Mouse (Mus musculus) small intestine, adult 2 months (tissue): ENCODE results near the gene Sstr5. TPM values are rescaled to one million over a fixed set of nuclear protein-coding genes. Genes with fewer than 3 reads are reported as not detected.

ENCODE experiments used
- H3K27ac ChIP-seq: fragments of 200-500 bp; 2 replicates; pipeline ENCODE4 v1.5.1; 2012; ENCODE audit warnings: low read depth, low read length, control low read depth, inconsistent platforms; ENCODE audit not compliant: insufficient read depth
- H3K27me3 ChIP-seq: fragments of 200-500 bp; 2 replicates; pipeline ENCODE4 v1.6.1; 2012; ENCODE audit warnings: mild to moderate bottlenecking, moderate library complexity, low read length, inconsistent platforms; ENCODE audit not compliant: control insufficient read depth, insufficient read depth
- H3K36me3 ChIP-seq: fragments of 200-500 bp; 2 replicates; pipeline ENCODE4 v1.6.1; 2012; ENCODE audit warnings: mild to moderate bottlenecking, low read length, control low read depth, inconsistent platforms; ENCODE audit not compliant: control insufficient read depth, insufficient read depth
- H3K4me1 ChIP-seq: fragments of 200-500 bp; 2 replicates; pipeline ENCODE4 v1.6.1; 2012; ENCODE audit warnings: low read length, inconsistent platforms, mixed read lengths; ENCODE audit not compliant: control insufficient read depth, insufficient read depth, insufficient read length
- H3K4me3 ChIP-seq: fragments of 200-500 bp; 2 replicates; pipeline ENCODE4 v1.5.1; 2012; ENCODE audit warnings: low read depth, mild to moderate bottlenecking, control low read depth, inconsistent platforms, low read length, moderate library complexity
- CTCF ChIP-seq: fragments of 200-500 bp; IDR thresholded peaks from 2 replicates; pipeline ENCODE4 v1.5.1; 2012; ENCODE audit warnings: low read depth, mild to moderate bottlenecking, control low read depth, inconsistent platforms, low read length, moderate library complexity, mixed read lengths; ENCODE audit not compliant: insufficient replicate concordance, insufficient read length; ENCODE audit errors: extremely low read depth
- POLR2A ChIP-seq: fragments of 200-500 bp; IDR thresholded peaks from 2 replicates; pipeline ENCODE4 v1.6.1; 2012; ENCODE audit warnings: low read depth, mild to moderate bottlenecking, control low read depth, inconsistent platforms, low read length, moderate library complexity
- WGBS: fragments of 180-500 bp; shearing (Covaris S2); methylation state at CpG from one replicate; pipeline ENCODE4 v1.1.7; 2018; 5-methylcytosine and 5-hydroxymethylcytosine counted together
- polyA plus RNA-seq: library from polyadenylated mRNA; depleted of rRNA; stranded (reverse); fragments of >200 nt; gene quantifications from 2 replicates; pipeline ENCODE4 v1.2.3, GENCODE M21; 2012; rRNA removed

Gene Sstr5
- polyA plus RNA-seq, 1 experiment = 0.53 TPM

DNA sequence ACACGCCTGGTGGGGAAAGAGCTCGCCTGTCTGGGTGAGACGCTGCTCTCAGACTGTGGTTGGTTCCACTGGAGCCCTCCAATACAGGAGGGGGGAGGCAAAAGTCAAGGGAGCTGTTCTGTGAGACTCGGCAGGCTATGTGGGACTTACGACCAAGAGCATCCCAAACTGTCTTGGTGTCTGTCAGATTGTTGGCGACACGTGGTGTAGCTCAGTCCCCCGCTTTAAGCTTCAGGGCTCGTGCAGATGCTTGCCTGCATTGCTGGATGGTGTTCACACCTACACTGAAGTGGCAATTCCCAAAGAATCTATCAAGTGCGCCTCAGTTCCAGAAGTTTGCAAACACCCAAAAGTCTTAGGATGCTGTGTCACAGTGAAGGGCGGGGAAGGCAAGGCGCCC lies 49.2 kb downstream of the Sstr5 start:
- H3K27me3 ChIP-seq = no peaks in the 10 kb centered on the region; the same call in 1 of the 2 replicates
- WGBS = 77% methylated on average over 12 of the region's 12 CpGs
- H3K36me3 ChIP-seq = no peaks in the 10 kb centered on the region
- TF ChIP-seq CTCF (no peak), POLR2A (no peak)
- no peaks in the 10 kb centered on the region for H3K4me1 ChIP-seq
- H3K4me3 ChIP-seq = no peak overlapping the region
- H3K27ac ChIP-seq = no peak overlapping the region

DNA sequence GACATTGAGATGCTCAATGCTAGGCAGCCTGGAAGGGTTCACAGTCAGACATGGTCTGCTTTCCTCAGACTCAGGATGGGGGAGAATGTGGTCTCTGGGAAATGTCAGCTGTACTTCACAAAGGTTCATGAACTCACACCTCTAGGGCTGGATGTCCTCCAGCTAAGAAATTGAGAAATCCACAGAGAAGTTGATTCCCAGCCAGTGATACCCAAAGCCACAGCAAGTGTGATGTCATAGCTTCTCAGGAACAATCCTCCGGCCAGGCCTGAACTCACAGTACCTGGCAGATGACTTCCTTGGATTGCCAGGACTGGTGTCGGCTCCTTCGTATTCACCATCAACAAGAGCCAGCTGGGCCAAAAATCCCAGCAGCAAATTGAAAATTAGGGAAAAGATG lies 51.2 kb downstream of the Sstr5 start:
- 90% methylated on average over 3 of the region's 3 CpGs for WGBS
- H3K4me3 ChIP-seq = no peak overlapping the region

DNA sequence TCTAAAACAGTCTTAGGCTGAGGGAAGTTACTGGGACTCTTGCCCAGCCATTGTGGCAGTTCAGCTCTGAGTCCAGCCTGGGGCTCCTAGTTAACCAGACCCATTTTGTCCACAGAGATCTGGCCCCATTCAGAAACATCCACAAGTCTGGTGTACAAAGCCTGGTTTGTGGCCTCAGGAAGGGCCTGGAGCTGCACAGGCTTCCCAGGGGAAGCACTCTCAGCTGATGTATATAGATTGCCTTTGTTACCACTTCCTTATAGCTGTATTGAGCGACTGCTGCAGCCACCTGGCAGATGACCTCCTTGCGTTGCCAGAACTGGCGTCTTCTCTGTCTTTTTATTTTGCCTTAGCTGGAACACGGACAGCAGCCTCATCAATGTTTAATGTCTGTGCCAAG lies 52.0 kb downstream of the Sstr5 start:
- 11% methylated on average over 4 of the region's 4 CpGs for WGBS
- Histone ChIP-seq H3K36me3 (no peaks in the 10 kb centered on the region), H3K27ac (0 out of 2 replicates have a peak overlapping the region, but pooled peaks have one; percentile 8), H3K4me3 (no peak overlapping the region), H3K27me3 (no peaks in the 10 kb centered on the region; the same call in none of the 2 replicates), H3K4me1 (no peaks in the 10 kb centered on the region)
- TF ChIP-seq CTCF (no peak), POLR2A (no peak)

More for the DNA sequence above, 51.2 kb downstream of the Sstr5 start:
- Histone ChIP-seq H3K4me1 (no peaks in the 10 kb centered on the region), H3K36me3 (no peaks in the 10 kb centered on the region), H3K27me3 (no peaks in the 10 kb centered on the region; the same call in none of the 2 replicates), H3K27ac (no peak overlapping the region)
- TF ChIP-seq POLR2A = no peak
- TF ChIP-seq CTCF = no peak

DNA sequence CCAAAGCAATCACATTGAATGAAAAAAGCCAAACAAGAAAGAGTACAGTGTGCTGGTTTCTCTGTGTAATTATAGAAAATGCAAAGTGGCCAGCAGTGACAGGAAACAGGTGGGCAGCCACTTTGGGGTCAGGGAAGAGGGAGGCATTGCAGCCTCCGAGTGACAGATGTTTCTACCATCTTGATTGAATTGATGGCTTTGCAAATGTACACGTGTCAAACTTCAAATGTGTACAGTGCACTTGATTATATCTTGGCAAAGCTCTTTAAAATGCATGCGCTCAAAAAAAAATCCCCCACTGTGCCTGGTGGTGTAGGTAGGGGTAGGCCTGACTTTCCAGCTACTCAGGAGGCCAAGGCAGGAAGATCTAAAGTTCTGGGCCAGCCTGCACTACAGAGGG lies 54.2 kb downstream of the Sstr5 start:
- H3K27me3 ChIP-seq = no peaks in the 10 kb centered on the region; the same call in none of the 2 replicates
- 60% methylated on average over 3 of the region's 3 CpGs for WGBS
- no peaks in the 10 kb centered on the region for H3K4me1 ChIP-seq
- TF ChIP-seq POLR2A = no peak
- no peak for TF ChIP-seq CTCF
- H3K4me3 ChIP-seq = no peak overlapping the region
- H3K27ac ChIP-seq = no peak overlapping the region
- H3K36me3 ChIP-seq = no peaks in the 10 kb centered on the region

DNA sequence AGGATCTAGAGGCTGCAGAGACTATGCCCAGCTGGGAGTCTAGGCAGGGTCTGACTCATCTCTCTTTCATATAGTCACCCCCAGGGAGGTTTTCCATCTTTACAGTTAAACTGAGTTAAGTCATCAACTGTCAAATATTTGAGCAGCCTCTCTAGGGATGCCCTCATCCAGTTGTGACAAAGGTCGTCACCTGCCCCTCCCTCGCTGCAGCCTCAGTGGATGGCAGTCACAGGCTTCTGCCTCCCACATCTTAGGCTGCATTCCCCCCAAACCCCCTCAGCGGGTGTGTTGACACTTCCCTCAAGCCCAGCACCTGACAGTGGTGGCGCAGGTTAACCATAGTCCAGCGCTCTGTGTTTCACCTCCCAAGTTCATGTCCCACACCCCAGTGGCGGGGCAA lies 55.7 kb downstream of the Sstr5 start:
- WGBS = 66% methylated on average over 6 of the region's 6 CpGs
- TF ChIP-seq POLR2A (no peak), CTCF (no peak)

More for the DNA sequence above, 55.7 kb downstream of the Sstr5 start:
- Histone ChIP-seq H3K36me3 (no peaks in the 10 kb centered on the region), H3K4me1 (no peaks in the 10 kb centered on the region), H3K27me3 (no peaks in the 10 kb centered on the region; the same call in none of the 2 replicates), H3K27ac (no peak overlapping the region), H3K4me3 (no peak overlapping the region)

Other genes starting within 250 kb of the Sstr5 start
- gene Baiap3, start 240.9 kb downstream of the Sstr5 start, polyA plus RNA-seq = 10.1 TPM in 2 replicates
- 24.8 and 50.8 TPM in 2 replicates for gene Ube2i, start 222.7 kb downstream of the Sstr5 start, polyA plus RNA-seq
- not detected in 2 replicates for gene Prss34, start 198.9 kb downstream of the Sstr5 start, polyA plus RNA-seq
- not detected in 2 replicates for gene Prss28, start 188.6 kb downstream of the Sstr5 start, polyA plus RNA-seq
- gene Prss29, start 178.6 kb downstream of the Sstr5 start, polyA plus RNA-seq = not detected in 2 replicates
- gene Tpsab1, start 151.7 kb downstream of the Sstr5 start, polyA plus RNA-seq = 0.39 TPM in 1 of 2 replicates, not detected in the other
- 3.8 TPM in 1 of 2 replicates, not detected in the other for gene Tpsb2, start 131.0 kb downstream of the Sstr5 start, polyA plus RNA-seq
- 15.8 and 59.6 TPM in 2 replicates for gene Tpsg1, start 128.0 kb downstream of the Sstr5 start, polyA plus RNA-seq
- gene Cacna1h, start 63.5 kb downstream of the Sstr5 start, polyA plus RNA-seq = 17.8 and 19.6 TPM in 2 replicates
- not detected in 2 replicates for gene Tekt4, start 42.7 kb downstream of the Sstr5 start, polyA plus RNA-seq
- 0.67 and 0.98 TPM in 2 replicates for gene Sox8, start 73.4 kb upstream of the Sstr5 start, polyA plus RNA-seq
- gene Lmf1, start 81.8 kb upstream of the Sstr5 start, polyA plus RNA-seq = 10.0 and 10.9 TPM in 2 replicates
- gene Gng13, start 219.9 kb upstream of the Sstr5 start, polyA plus RNA-seq = 0.20 and 0.30 TPM in 2 replicates
- gene Chtf18, start 230.1 kb upstream of the Sstr5 start, polyA plus RNA-seq = 7.3 and 15.2 TPM in 2 replicates
- 12.4 and 23.0 TPM in 2 replicates for gene Rpusd1, start 230.4 kb upstream of the Sstr5 start, polyA plus RNA-seq
- 0.16 and 0.20 TPM in 2 replicates for gene Mslnl, start 238.8 kb upstream of the Sstr5 start, polyA plus RNA-seq